Mouse (Mus musculus) ES-E14 (cell line): ENCODE measurements around the gene Ffar3. TPM values are rescaled to one million over a fixed set of nuclear protein-coding genes. Genes with fewer than 3 reads are reported as not detected.
A peak's percentile ranks its signal among the peaks of the same experiment; 100 is the strongest.

Source experiments
- DNase-seq: peaks from one replicate; pipeline ENCODE4 v3.0.0-alpha.2; 2013; ENCODE audit warnings: low read depth, low spot score
- H3K27ac ChIP-seq: 2 replicates; pipeline ENCODE4 v1.5.1; 2012; ENCODE audit warnings: low read depth, mild to moderate bottlenecking, low read length, moderate library complexity, mixed read lengths; ENCODE audit not compliant: poor library complexity, insufficient read depth, severe bottlenecking
- H3K36me3 ChIP-seq: 2 replicates; pipeline ENCODE4 v1.6.1; 2012; ENCODE audit warnings: mild to moderate bottlenecking, low read length, moderate library complexity, mixed read lengths; ENCODE audit not compliant: control insufficient read depth, poor library complexity, insufficient read depth, severe bottlenecking
- H3K4me1 ChIP-seq, 2 experiments: fragments of 150-350 bp in 1 of 2; sonication (generic) in 1 of 2; 2 replicates each; pipeline ENCODE4 v1.6.1; 2012; ENCODE audit warnings: low read length in 2 of 2, mild to moderate bottlenecking in 1 of 2, mixed read lengths in 1 of 2; ENCODE audit not compliant: control insufficient read depth in 2 of 2, insufficient read depth in 2 of 2, poor library complexity in 1 of 2
- H3K4me3 ChIP-seq, 2 experiments: fragments of 150-350 bp in 1 of 2; sonication (generic) in 1 of 2; 2 replicates each; pipeline ENCODE4 v1.5.1; 2012; ENCODE audit warnings: low read length in 2 of 2, low read depth in 1 of 2, mild to moderate bottlenecking in 1 of 2, mixed read lengths in 1 of 2; ENCODE audit not compliant: insufficient read depth in 1 of 2, poor library complexity in 1 of 2, severe bottlenecking in 1 of 2
- H3K9ac ChIP-seq: 2 replicates; pipeline ENCODE4 v1.6.1; 2012; ENCODE audit warnings: low read depth, mild to moderate bottlenecking, low read length, mixed read lengths; ENCODE audit not compliant: poor library complexity, insufficient read depth, severe bottlenecking
- H3K9me3 ChIP-seq: fragments of 150-350 bp; sonication (generic); 2 replicates; pipeline ENCODE4 v1.6.1; 2012; ENCODE audit warnings: low read depth, mild to moderate bottlenecking, low read length; ENCODE audit not compliant: control insufficient read depth, insufficient read depth
- CHD2 ChIP-seq: IDR thresholded peaks from 2 replicates; pipeline ENCODE4 v1.6.1; 2014; ENCODE audit warnings: mild to moderate bottlenecking, low read depth, low read length, inconsistent platforms
- HCFC1 ChIP-seq: IDR thresholded peaks from 2 replicates; pipeline ENCODE4 v1.6.1; 2012; ENCODE audit warnings: low read length, inconsistent platforms, borderline replicate concordance; ENCODE audit not compliant: insufficient read depth
- MAFK ChIP-seq: IDR thresholded peaks from 2 replicates; pipeline ENCODE4 v1.6.1; 2014; ENCODE audit warnings: mild to moderate bottlenecking, low read depth, low read length, inconsistent platforms; ENCODE audit not compliant: insufficient read depth
- ZC3H11A ChIP-seq: IDR thresholded peaks from 2 replicates; pipeline ENCODE4 v1.6.1; 2012; ENCODE audit warnings: low read depth, mild to moderate bottlenecking, inconsistent platforms, low read length, borderline replicate concordance
- ZNF384 ChIP-seq: IDR thresholded peaks from 2 replicates; pipeline ENCODE4 v1.6.1; 2012; ENCODE audit warnings: low read depth, low read length, inconsistent platforms
- in situ Hi-C, 2 experiments: fragments of 600-800 bp; cut with MboI; formaldehyde crosslinking; loops; one replicate each; pipeline ENCODE4 v1.15.1; 2025; ENCODE audit warnings: low sequenced_read_pairs in 2 of 2, inconsistent platforms in 1 of 2; ENCODE audit not compliant: unreplicated experiment in 2 of 2
- total RNA-seq: library from RNA; depleted of rRNA; stranded (reverse); fragments of 300-350 nt; gene quantifications from 2 replicates; pipeline ENCODE4 v1.2.3, GENCODE M21; 2012

The Ffar3 gene
- total RNA-seq, 1 experiment, result 1.0 TPM

- peak within 1 kb of the TSS; percentile 18 to 32; a peak in 2 of 4 replicates for H3K4me3 ChIP-seq
- H3K4me1 ChIP-seq, result peaks cover 0 to 12% of the 10 kb centered on the region in 2 experiments; a peak in 1 of 4 replicates
- H3K9me3 ChIP-seq, result no peaks in the 10 kb centered on the region
- TF ChIP-seq MAFK, result no peak
- no peak for TF ChIP-seq CHD2
- no peak for TF ChIP-seq HCFC1
- TF ChIP-seq ZC3H11A, result no peak
- no peak for TF ChIP-seq ZNF384
- peak within 1 kb of the TSS; percentile 58 for H3K9ac ChIP-seq
- no peaks in the 10 kb centered on the region for H3K36me3 ChIP-seq
- H3K27ac ChIP-seq, result no peak within 1 kb of the TSS
- no peak for DNase-seq
- in situ Hi-C loops, result no loop called here
Measured at GRCm38 (mm10) chr7:30861464-30861863, 5.5 kb upstream of the Ffar3 start, which contains the start of gene Ffar1. Gene Ffar1 (minus strand): TSS chr7:30861564.

GRCm38 (mm10) chr7:30859635-30860402 is 3.8 kb upstream of the Ffar3 start:
- peak; percentile 81 for DNase-seq
- H3K36me3 ChIP-seq, result no peaks in the 10 kb centered on the region
- in situ Hi-C loops, result no loop called here
- H3K9me3 ChIP-seq, result no peaks in the 10 kb centered on the region
- H3K4me3 ChIP-seq, result peak overlapping the region; percentile 20 to 41; a peak in 1 of 4 replicates
- H3K9ac ChIP-seq, result peak overlapping the region; percentile 30; the same call in 1 of the 2 replicates
- peak; percentile 27; the same call in 1 of the 2 replicates for TF ChIP-seq ZC3H11A
- TF ChIP-seq HCFC1, result no peak
- peaks cover 0 to 14% of the 10 kb centered on the region in 2 experiments; a peak in 1 of 4 replicates for H3K4me1 ChIP-seq
- no peak overlapping the region for H3K27ac ChIP-seq

- H3K4me3 ChIP-seq, result no peak overlapping the region
- TF ChIP-seq ZNF384 (no peak), HCFC1 (no peak), ZC3H11A (no peak), CHD2 (no peak), MAFK (no peak)
- no peaks in the 10 kb centered on the region for H3K9me3 ChIP-seq
- in situ Hi-C loops, result no loop called here
- no peaks in the 10 kb centered on the region for H3K36me3 ChIP-seq
- peak; percentile 65 for DNase-seq
- H3K9ac ChIP-seq, result no peak overlapping the region
- no peak overlapping the region for H3K27ac ChIP-seq
- peaks cover 0 to 17% of the 10 kb centered on the region in 2 experiments; a peak in 1 of 4 replicates for H3K4me1 ChIP-seq
Measured at GRCm38 (mm10) chr7:30859290-30859634, 3.3 kb upstream of the Ffar3 start.

DNA sequence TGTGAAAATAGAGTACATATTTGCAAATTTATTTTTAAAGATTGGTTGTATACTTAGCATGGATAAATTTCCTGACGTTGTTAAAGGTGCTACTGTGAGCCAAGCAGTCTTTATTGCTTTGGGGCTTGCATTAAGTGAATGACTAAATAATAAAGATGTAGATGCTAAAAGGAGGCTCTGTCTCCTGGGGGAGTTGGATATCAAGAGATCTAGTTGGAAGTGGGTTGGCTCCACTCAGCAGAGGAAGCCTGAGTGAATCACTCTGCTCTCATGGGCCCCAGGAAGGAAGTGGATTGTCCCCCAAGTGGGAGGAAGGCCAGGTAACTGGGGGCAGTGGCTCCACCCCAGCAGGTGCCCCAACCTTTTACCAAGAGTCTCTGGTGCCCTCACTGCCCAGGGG is 1.8 kb upstream of the Ffar3 start:
- H3K4me1 ChIP-seq, result peaks cover 0 to 17% of the 10 kb centered on the region in 2 experiments; a peak in 1 of 4 replicates
- H3K9ac ChIP-seq, result no peak overlapping the region
- H3K36me3 ChIP-seq, result no peaks in the 10 kb centered on the region
- no peak overlapping the region for H3K4me3 ChIP-seq
- DNase-seq, result no peak
- TF ChIP-seq ZNF384 (no peak), ZC3H11A (no peak), CHD2 (no peak), MAFK (no peak), HCFC1 (no peak)
- in situ Hi-C loops, result no loop called here
- H3K9me3 ChIP-seq, result no peaks in the 10 kb centered on the region
- H3K27ac ChIP-seq, result no peak overlapping the region
